Mouse (Mus musculus) kidney, postnatal 4 days (tissue): ENCODE data around the gene Pvrig.
"Not testable (repeated sequence)": the region's sequence is repeated elsewhere in the genome, so short reads cannot be mapped to it uniquely, and the experiment has no call there.

ENCODE experiments used
- DNase-seq, 2 experiments: peaks; one replicate each; pipeline ENCODE4 v3.0.0; 2021; ENCODE audit warnings: mixed read lengths in 2 of 2

The Pvrig gene

GRCm38 (mm10) chr5:138341661-138342060 is at the start of gene Pvrig:
TSS of gene Pvrig (plus strand) at chr5:138341961.
- DNase-seq: no peak

- DNase-seq: no peak
Measured at GRCm38 (mm10) chr5:138294158-138294557, 47.6 kb upstream of the Pvrig start.

- DNase-seq: no peak
Measured at GRCm38 (mm10) chr5:138299613-138300012, 42.1 kb upstream of the Pvrig start.

DNA sequence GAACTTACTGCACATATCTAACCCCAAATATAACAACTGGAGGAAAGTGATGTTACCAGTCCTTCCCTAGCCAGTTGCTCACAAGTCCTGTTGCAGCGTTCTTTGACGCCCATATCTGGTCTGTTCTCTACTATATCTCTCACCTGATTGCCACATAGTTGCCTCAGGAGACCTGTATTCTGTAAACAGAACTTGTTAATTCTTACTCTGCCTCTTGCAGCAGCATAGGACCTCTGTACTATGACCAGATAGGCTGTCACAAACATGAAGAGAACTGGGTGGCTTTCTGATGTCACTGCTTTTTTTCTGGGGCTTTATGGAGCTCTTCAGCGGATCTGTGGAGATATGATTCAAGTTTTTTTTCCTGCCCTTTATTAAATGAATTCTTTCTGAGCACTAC is 29.0 kb upstream of the Pvrig start:
- no peak for DNase-seq

- DNase-seq: no peak
Measured at GRCm38 (mm10) chr5:138343216-138343615, 1.5 kb downstream of the Pvrig start.

DNA sequence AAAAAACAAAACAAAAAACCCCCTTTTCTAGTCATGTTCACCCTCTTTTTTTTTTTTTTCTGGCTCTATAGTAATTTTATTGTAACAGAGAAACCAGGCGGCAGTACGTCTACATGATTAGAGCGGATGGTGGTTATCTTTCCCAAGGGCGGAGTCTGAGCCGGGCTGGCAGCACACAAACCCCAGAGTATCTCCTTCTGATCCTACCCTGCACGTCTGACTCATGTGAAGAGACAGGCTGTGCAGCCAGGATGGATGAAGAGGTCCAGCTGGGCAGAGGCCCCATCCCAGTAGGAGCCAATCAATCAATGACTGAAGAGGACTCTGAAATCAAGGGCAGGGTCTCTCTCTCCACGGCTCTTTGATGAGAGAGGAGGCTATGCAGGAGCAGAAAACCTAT is 21.4 kb downstream of the Pvrig start:
- DNase-seq: not testable (repeated sequence)

GRCm38 (mm10) chr5:138365347-138365746 is 23.6 kb downstream of the Pvrig start:
- DNase-seq: not testable (repeated sequence)
